Mouse (Mus musculus) midbrain, embryonic 13.5 days (tissue): Measurements from ENCODE around the gene Kif9. TPM values are rescaled to one million over a fixed set of nuclear protein-coding genes. Genes with fewer than 3 reads are reported as not detected.

Experiments
- ATAC-seq: fragments of 200-750 bp; cut with Nextera tagmentation; 2 replicates; pipeline ENCODE4 v1.8.0; 2017; ENCODE audit warnings: mild to moderate bottlenecking, moderate TSS enrichment, moderate library complexity
- H3K27ac ChIP-seq: fragments of 300-500 bp; sonication (generic); 2 replicates; pipeline ENCODE4 v1.5.1; 2015; ENCODE audit warnings: inconsistent platforms, mild to moderate bottlenecking, moderate library complexity
- H3K27me3 ChIP-seq: fragments of 300-500 bp; sonication (generic); 2 replicates; pipeline ENCODE4 v1.6.1; 2015; ENCODE audit warnings: mild to moderate bottlenecking, inconsistent platforms
- H3K36me3 ChIP-seq: fragments of 300-500 bp; sonication (generic); 2 replicates; pipeline ENCODE4 v1.6.1; 2015; ENCODE audit warnings: mild to moderate bottlenecking, inconsistent platforms
- H3K4me1 ChIP-seq: fragments of 300-500 bp; sonication (generic); replicated peaks from 2 replicates; pipeline ENCODE4 v1.6.1; 2015; ENCODE audit warnings: inconsistent platforms
- H3K4me2 ChIP-seq: fragments of 300-500 bp; sonication (generic); replicated peaks from 2 replicates; pipeline ENCODE4 v1.6.1; 2015; ENCODE audit warnings: moderate library complexity, mild to moderate bottlenecking, inconsistent platforms
- H3K4me3 ChIP-seq: fragments of 300-500 bp; sonication (generic); replicated peaks from 2 replicates; pipeline ENCODE4 v1.5.1; 2015; ENCODE audit warnings: mild to moderate bottlenecking, inconsistent platforms
- H3K9ac ChIP-seq: fragments of 300-500 bp; sonication (generic); replicated peaks from 2 replicates; pipeline ENCODE4 v1.6.1; 2015; ENCODE audit warnings: mild to moderate bottlenecking, inconsistent platforms
- H3K9me3 ChIP-seq: fragments of 300-500 bp; sonication (generic); 2 replicates; pipeline ENCODE4 v1.6.1; 2016; ENCODE audit warnings: mild to moderate bottlenecking, inconsistent platforms
- WGBS: fragments of 180-500 bp; shearing (Covaris S2); methylation state at CpG from one replicate; pipeline ENCODE4 v1.1.7; 2015; 5-methylcytosine and 5-hydroxymethylcytosine counted together
- polyA plus RNA-seq: library from polyadenylated mRNA; unstranded; fragments of >200 nt; fragmentation: Nextera tagmentation; extraction: Ambion mirVana; gene quantifications from 2 replicates; pipeline ENCODE4 v1.2.1, GENCODE M21; 2015

Gene Kif9
- 2.4 and 2.6 TPM in 2 replicates for polyA plus RNA-seq

DNA sequence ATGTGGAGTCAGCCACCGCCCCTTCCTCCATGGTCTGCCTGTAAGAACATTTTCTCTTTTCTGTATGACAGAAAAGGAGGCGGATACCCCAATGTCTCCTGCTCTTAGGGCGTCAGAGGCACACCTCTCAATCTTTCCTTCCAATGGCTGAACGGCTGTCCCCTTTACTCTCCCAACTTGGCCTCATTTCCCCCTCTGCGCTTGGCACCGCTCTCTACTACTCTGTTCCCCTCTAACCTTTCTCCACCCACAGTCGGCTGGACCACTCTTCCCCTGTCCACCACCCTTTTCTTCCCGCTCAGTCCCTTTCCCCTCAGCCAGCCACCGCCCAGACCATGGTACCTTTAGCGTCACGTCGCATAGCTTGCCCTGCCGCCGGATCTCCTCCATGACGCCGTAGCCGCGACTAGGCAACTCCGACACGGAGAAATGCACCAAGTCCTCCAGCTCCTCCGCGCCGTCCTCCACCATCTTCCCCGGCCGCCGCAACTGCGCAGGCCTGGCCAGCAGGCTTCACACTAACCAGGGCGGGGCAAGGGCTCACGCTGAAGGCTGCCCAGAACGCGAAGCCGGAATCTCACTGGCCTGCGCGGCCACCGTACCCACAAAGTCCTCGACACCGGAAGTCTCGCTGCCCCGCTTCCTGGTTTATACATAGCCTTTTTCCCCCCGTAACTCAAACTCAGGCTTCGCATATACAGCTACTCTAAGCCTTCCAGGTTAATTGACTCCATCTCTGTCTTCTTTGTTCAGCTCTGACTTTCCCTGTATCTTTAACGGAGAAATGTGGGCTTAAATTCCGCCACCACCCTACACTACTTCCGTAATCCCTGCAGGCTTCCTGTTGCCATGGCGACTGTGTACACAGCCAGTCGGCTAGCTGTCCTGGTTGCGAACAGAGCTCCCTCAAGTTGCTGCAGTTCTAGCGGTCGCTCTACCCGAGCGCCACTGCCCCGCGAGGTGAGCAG, at the start of gene Kif9, which contains the start of gene Klhl18:
Gene Kif9, plus strand, starts transcription at position 835 of the 968 bp plus-strand sequence.
Gene Klhl18, minus strand, starts transcription at position 571 of the 968 bp plus-strand sequence.
- Histone ChIP-seq H3K9ac (peak within 1 kb of the TSS; percentile 80), H3K4me1 (peaks cover 19% of the 10 kb centered on the region), H3K27me3 (peaks cover 10% of the 10 kb centered on the region; the same call in 1 of the 2 replicates), H3K4me2 (peak within 1 kb of the TSS; percentile 79), H3K36me3 (peaks cover 11% of the 10 kb centered on the region), H3K27ac (peak within 1 kb of the TSS; percentile 90), H3K4me3 (peak within 1 kb of the TSS; percentile 64), H3K9me3 (no peaks in the 10 kb centered on the region)
- under 1% methylated on average over 53 of the region's 53 CpGs for WGBS
- ATAC-seq, result peak; percentile 99

DNA sequence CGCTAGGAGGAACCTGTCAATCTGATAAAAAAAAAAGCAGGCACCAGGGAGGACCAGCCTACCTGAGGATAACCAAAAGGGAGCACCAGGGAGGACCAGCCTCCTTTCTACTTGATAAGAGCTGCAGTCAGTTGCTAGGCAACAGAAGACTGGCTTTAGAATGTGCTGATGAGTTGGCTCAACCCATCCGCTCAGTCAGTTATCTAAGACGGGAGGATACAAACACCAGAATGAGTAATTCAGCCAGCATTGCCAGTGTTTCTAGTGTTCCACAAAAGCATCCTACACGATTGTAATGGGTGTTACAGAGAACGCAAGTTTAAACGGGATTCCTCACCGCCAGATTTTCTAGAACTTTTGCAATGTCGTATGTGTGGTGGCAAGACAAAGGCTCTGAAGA, 45.5 kb upstream of the Kif9 start:
- Histone ChIP-seq H3K27me3 (no peaks in the 10 kb centered on the region), H3K9me3 (no peaks in the 10 kb centered on the region), H3K27ac (no peak overlapping the region), H3K4me1 (no peaks in the 10 kb centered on the region), H3K9ac (no peak overlapping the region), H3K4me2 (no peak overlapping the region), H3K4me3 (no peak overlapping the region), H3K36me3 (peaks cover 91% of the 10 kb centered on the region)
- WGBS, result 71% methylated on average over 8 of the region's 8 CpGs
- no peak for ATAC-seq

DNA sequence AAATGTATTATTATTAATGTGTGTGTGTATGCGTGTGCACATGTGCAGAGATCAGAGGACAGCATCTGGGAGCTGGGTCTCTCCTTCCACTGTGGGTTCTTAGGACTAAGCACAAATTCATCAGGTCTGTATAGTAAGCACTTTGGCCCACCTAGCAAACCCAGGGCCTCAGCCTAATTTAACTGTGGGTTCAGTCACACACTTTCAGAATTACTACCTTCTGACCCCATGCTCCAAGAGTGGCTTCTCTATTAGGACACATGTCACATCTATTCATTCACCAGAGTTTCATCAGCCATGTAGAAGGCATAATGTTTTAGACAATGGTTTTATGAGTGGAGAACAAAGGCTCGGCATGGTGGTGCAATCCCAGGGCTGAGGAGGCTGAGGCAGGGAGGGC, 43.7 kb upstream of the Kif9 start:
- no peak overlapping the region for H3K27ac ChIP-seq
- no peaks in the 10 kb centered on the region for H3K4me1 ChIP-seq
- no peak overlapping the region for H3K4me3 ChIP-seq
- no peaks in the 10 kb centered on the region for H3K27me3 ChIP-seq
- 93% methylated on average over 2 of the region's 2 CpGs for WGBS
- no peak overlapping the region for H3K4me2 ChIP-seq
- H3K9ac ChIP-seq, result no peak overlapping the region
- H3K9me3 ChIP-seq, result no peaks in the 10 kb centered on the region
- H3K36me3 ChIP-seq, result peaks cover 88% of the 10 kb centered on the region
- no peak for ATAC-seq

DNA sequence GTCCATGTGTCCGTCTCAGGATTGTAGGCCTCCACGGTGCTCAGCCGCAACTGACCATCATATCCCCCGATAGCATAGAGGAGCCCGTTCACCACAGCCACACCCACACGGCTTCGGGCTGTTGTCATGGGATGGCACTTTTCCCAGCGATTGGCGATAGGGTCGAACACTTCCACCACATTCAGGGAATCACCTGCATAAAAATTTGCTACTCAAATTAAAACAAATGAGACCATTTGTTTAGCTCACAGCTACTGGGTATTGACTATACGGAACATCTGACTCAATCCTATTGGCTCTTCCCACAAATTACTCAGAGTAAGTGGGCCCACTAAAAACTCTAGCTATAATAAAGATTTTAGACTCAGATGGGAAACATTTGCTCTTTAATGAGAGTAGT, 40.7 kb upstream of the Kif9 start:
- Histone ChIP-seq H3K36me3 (peaks cover 61% of the 10 kb centered on the region), H3K9ac (no peak overlapping the region), H3K27ac (no peak overlapping the region), H3K9me3 (no peaks in the 10 kb centered on the region), H3K27me3 (no peaks in the 10 kb centered on the region), H3K4me2 (no peak overlapping the region), H3K4me1 (no peaks in the 10 kb centered on the region), H3K4me3 (no peak overlapping the region)
- WGBS, result 95% methylated on average over 11 of the region's 11 CpGs
- no peak for ATAC-seq

DNA sequence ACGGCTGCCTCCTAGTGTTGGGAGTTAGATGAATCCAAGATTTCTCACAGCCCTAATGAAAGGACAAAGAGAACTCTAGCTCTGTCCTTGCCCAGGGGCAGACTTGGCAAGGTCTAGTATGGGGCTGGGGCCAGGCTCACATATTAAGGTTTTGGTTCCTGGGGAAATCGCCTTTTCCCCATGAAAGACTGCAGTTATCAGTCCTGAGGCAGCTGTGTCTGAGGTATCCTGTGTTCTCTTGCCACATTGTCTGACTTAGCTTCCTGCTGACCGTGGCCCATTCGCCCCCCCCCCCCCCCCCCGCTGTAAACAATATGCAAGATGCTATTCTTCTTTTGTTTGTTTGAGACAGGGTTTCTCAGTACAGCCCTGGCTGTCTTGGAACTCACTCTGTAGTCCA, 36.7 kb upstream of the Kif9 start:
- Histone ChIP-seq H3K4me2 (no peak overlapping the region), H3K4me3 (no peak overlapping the region), H3K36me3 (peaks cover 49% of the 10 kb centered on the region), H3K27ac (no peak overlapping the region), H3K27me3 (no peaks in the 10 kb centered on the region), H3K9ac (no peak overlapping the region), H3K4me1 (no peaks in the 10 kb centered on the region), H3K9me3 (no peaks in the 10 kb centered on the region)
- WGBS, result 85% methylated on average over 2 of the region's 5 CpGs
- no peak for ATAC-seq

DNA sequence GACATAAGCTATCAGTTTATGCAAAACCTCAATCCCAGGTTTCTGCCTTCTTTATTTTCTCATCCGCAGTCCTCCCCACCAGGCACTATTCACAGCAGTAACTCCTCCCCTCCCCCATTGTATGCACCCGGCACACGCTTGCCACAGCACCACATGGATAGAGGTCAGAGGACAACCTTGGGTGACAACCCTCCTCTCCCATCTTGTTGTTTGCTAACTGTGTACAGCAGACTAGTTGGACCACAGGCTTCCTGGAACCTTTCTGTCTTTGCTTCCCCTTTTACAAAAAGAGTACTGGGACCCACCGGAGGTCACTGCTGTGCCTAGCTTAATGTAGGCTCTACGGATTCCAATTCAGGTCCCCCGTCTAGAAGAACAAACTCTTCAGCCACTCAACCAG, 36.2 kb upstream of the Kif9 start:
- Histone ChIP-seq H3K36me3 (peaks cover 44% of the 10 kb centered on the region), H3K4me1 (no peaks in the 10 kb centered on the region), H3K4me2 (no peak overlapping the region), H3K27me3 (no peaks in the 10 kb centered on the region), H3K27ac (no peak overlapping the region), H3K9me3 (no peaks in the 10 kb centered on the region), H3K9ac (no peak overlapping the region), H3K4me3 (no peak overlapping the region)
- WGBS, result 91% methylated on average over 6 of the region's 6 CpGs
- no peak for ATAC-seq

DNA sequence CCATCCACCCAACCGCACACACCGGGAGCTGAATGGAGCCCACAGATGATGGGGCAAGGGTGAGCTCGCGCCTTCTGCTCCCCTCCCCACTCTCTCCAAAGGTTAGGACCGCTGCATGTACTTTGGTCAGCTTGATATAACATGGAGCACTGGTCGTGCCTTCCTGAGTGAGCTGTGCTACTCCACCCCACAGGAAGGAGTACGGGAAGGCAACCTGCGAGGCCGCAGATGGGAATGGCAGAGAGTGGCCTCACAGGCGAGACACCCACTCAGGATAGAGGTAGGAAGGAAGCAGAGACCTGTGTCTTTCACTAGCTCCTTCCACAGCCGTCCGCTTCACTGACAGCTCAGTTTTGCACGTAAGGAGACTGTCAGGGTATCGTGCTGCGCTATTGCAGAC, 28.4 kb upstream of the Kif9 start:
- H3K9ac ChIP-seq, result peak overlapping the region; percentile 52; the same call in 1 of the 2 replicates
- no peak overlapping the region for H3K27ac ChIP-seq
- WGBS, result 78% methylated on average over 15 of the region's 15 CpGs
- no peak overlapping the region for H3K4me2 ChIP-seq
- peaks cover 28% of the 10 kb centered on the region for H3K36me3 ChIP-seq
- no peaks in the 10 kb centered on the region for H3K9me3 ChIP-seq
- H3K4me1 ChIP-seq, result peaks cover 7% of the 10 kb centered on the region
- peak; percentile 53; the same call in 1 of the 2 replicates for ATAC-seq
- no peak overlapping the region for H3K4me3 ChIP-seq
- H3K27me3 ChIP-seq, result no peaks in the 10 kb centered on the region

DNA sequence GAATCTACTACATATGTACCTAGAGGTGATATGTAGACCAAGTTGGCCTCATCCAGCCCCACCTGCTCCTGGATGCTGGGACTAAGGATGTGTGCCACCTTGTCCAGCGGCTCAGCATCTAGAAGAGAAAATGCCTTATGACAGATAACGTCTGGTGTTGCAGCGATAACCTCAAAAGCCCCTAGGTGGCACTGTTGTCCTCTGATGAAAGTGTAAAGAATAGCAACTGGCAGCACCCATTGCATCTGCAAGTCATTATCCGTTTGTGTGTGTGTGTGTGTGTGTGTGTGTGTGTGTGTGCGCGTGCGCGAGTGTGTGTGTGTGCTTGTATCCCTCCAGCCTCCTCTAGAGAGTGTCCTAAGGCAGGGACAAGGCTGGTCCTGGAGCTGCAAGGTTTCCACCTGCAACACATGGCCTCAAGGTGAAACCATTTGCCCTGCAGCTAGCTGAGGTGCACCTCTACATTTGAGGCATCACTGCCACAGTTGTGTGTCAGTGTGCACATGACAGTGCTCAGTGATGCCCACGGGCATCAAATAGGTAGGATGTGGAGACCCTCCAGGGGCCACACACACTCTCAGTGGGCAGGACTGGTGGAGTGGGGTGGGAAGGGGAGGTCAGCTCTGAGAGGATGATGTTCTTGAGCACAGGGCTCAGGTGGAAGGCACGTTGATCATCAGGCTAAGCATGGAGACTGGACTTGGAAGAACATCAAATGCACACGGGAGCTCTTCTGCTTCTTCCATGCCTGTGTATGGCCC, 27.7 kb upstream of the Kif9 start:
- WGBS, result 34% methylated on average over 11 of the region's 11 CpGs
- H3K4me1 ChIP-seq, result peaks cover 7% of the 10 kb centered on the region
- H3K4me2 ChIP-seq, result no peak overlapping the region
- no peaks in the 10 kb centered on the region for H3K9me3 ChIP-seq
- ATAC-seq, result peak; percentile 90
- H3K27ac ChIP-seq, result peak overlapping the region; percentile 36
- H3K36me3 ChIP-seq, result peaks cover 28% of the 10 kb centered on the region
- H3K9ac ChIP-seq, result peak overlapping the region; percentile 52; the same call in 1 of the 2 replicates
- no peaks in the 10 kb centered on the region for H3K27me3 ChIP-seq
- no peak overlapping the region for H3K4me3 ChIP-seq

DNA sequence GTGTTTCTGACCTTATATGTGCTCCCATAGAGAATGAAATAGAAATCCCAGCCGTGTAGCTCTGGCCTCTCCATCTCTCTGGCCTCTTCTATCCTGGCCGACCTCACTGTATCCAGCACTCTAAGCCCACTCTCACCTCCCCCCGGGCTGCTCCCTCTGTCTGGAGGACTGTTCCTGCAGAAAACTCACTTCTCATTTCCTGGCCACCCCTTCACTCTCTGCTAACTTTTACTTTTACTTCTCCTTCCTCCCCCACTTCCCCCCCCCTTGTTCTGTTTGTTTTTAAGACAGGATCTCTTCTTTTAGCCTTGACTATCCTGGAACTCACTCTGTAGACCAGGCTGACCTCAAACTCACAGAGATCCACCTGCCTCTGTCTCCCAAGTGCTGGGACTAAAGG, 24.2 kb upstream of the Kif9 start:
- Histone ChIP-seq H3K4me3 (no peak overlapping the region), H3K4me1 (peaks cover 7% of the 10 kb centered on the region), H3K27me3 (no peaks in the 10 kb centered on the region), H3K9me3 (no peaks in the 10 kb centered on the region), H3K4me2 (no peak overlapping the region), H3K9ac (no peak overlapping the region), H3K36me3 (peaks cover 25% of the 10 kb centered on the region), H3K27ac (no peak overlapping the region)
- 89% methylated on average over 3 of the region's 3 CpGs for whole genome bisulfite sequencing
- no peak for ATAC-seq

DNA sequence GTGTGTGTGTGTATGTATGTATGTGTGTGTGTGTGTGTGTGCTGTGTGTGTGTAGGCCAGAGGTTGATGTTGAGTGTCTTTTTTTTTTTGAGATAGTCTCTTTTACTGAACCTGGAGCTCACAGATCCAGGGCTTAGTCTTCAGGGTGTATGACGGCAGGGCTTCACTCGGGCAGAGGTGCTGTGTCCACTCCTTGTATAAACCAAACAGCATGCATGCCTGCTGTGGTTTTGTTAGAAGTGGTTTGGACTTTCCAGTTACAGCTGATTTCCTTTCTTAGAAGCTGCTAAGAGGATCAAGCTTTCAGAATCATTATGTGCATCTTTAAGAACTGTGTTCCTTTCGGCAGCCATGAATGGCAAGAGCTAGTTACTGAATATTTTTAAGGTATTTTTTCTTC, 18.8 kb upstream of the Kif9 start:
- H3K9me3 ChIP-seq, result no peaks in the 10 kb centered on the region
- no peak overlapping the region for H3K4me3 ChIP-seq
- WGBS, result 75% methylated on average over 3 of the region's 3 CpGs
- no peak overlapping the region for H3K27ac ChIP-seq
- no peak overlapping the region for H3K4me2 ChIP-seq
- H3K9ac ChIP-seq, result no peak overlapping the region
- no peaks in the 10 kb centered on the region for H3K4me1 ChIP-seq
- ATAC-seq, result no peak
- peaks cover 12% of the 10 kb centered on the region for H3K36me3 ChIP-seq
- no peaks in the 10 kb centered on the region for H3K27me3 ChIP-seq

DNA sequence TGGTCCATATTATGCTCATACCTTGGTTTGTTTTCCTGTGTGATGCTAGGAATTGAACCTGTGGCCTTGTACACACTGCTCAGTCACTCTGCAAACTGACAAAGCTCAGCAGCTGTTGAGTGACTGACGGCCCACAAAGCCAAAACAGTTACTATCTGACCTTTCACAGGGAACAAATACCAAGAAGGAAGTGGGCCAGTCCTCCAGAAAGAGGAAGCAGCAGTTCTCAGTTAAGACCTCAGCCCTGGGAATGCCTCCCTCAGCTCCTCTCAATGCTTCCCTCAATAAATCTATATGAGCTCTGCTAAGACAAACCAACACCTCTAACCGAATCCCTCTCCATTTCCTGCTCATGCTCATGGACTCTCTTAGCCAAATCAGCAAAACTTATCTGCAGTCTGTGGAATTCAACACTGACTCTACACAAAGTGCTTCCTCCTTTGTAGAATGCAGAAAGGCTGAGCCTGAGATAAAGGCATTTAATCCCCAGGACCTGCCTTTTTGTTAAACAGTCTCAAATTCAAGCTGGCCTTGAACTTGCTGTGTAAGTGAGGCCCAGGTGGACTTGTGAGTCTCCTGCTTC, 17.5 kb upstream of the Kif9 start:
- no peaks in the 10 kb centered on the region for H3K9me3 ChIP-seq
- no peak overlapping the region for H3K27ac ChIP-seq
- H3K4me1 ChIP-seq, result no peaks in the 10 kb centered on the region
- no peak overlapping the region for H3K4me3 ChIP-seq
- 73% methylated on average over 2 of the region's 2 CpGs for WGBS
- ATAC-seq, result no peak
- H3K36me3 ChIP-seq, result peaks cover 12% of the 10 kb centered on the region
- H3K4me2 ChIP-seq, result no peak overlapping the region
- H3K27me3 ChIP-seq, result no peaks in the 10 kb centered on the region
- no peak overlapping the region for H3K9ac ChIP-seq
